Mouse (Mus musculus) liver, embryonic 14.5 days (tissue): ENCODE measurements around the gene Gstm7. TPM values are rescaled to one million over a fixed set of nuclear protein-coding genes. Genes with fewer than 3 reads are reported as not detected.
"Not testable (repeated sequence)": the region's sequence is repeated elsewhere in the genome, so short reads cannot be mapped to it uniquely, and the experiment has no call there.

Experiments
- ATAC-seq: fragments of 200-750 bp; cut with Nextera tagmentation; 2 replicates; pipeline ENCODE4 v1.8.0; 2017; ENCODE audit warnings: moderate number of reproducible peaks, mild to moderate bottlenecking, moderate library complexity; ENCODE audit not compliant: insufficient read depth
- DNase-seq, 3 experiments: peaks; one replicate each; pipeline ENCODE4 v3.0.0-alpha.2; 2012 to 2013; ENCODE audit warnings: low read depth in 3 of 3, low spot score in 3 of 3
- H3K27ac ChIP-seq: fragments of 300-500 bp; sonication (generic); 2 replicates; pipeline ENCODE4 v1.5.1; 2014; ENCODE audit warnings: moderate library complexity, mild to moderate bottlenecking, control low read depth, inconsistent platforms
- H3K27me3 ChIP-seq: fragments of 300-500 bp; sonication (generic); 2 replicates; pipeline ENCODE4 v1.6.1; 2014; ENCODE audit warnings: mild to moderate bottlenecking, low read length, moderate library complexity; ENCODE audit not compliant: control insufficient read depth, insufficient read depth
- H3K36me3 ChIP-seq: fragments of 300-500 bp; sonication (generic); replicated peaks from 2 replicates; pipeline ENCODE4 v1.6.1; 2014; ENCODE audit warnings: low read depth; ENCODE audit not compliant: control insufficient read depth, insufficient read depth
- H3K4me1 ChIP-seq, 2 experiments: fragments of 200-500 bp in 1 of 2; fragments of 300-500 bp in 1 of 2; sonication (generic) in 1 of 2; replicated peaks; 2 replicates each; pipeline ENCODE4 v1.6.1; 2012 to 2014; ENCODE audit warnings: antibody characterized with exemption in 1 of 2, inconsistent platforms in 1 of 2, low read length in 1 of 2; ENCODE audit not compliant: control insufficient read depth in 2 of 2, insufficient read depth in 2 of 2
- H3K4me2 ChIP-seq: fragments of 300-500 bp; sonication (generic); 2 replicates; pipeline ENCODE4 v1.6.1; 2014; ENCODE audit warnings: low read depth, mild to moderate bottlenecking, control low read depth, moderate library complexity
- H3K4me3 ChIP-seq, 2 experiments: fragments of 200-500 bp in 1 of 2; fragments of 300-500 bp in 1 of 2; sonication (generic) in 1 of 2; 2 replicates each; pipeline ENCODE4 v1.5.1; 2012 to 2014; ENCODE audit warnings: low read depth in 2 of 2, low read length in 2 of 2, mild to moderate bottlenecking in 2 of 2, control low read depth in 1 of 2, inconsistent platforms in 1 of 2, moderate library complexity in 1 of 2; ENCODE audit not compliant: insufficient read depth in 1 of 2
- H3K9ac ChIP-seq: fragments of 300-500 bp; sonication (generic); replicated peaks from 2 replicates; pipeline ENCODE4 v1.6.1; 2014; ENCODE audit warnings: mild to moderate bottlenecking, control low read depth, moderate library complexity
- H3K9me3 ChIP-seq: fragments of 300-500 bp; sonication (generic); 2 replicates; pipeline ENCODE4 v1.6.1; 2016; ENCODE audit warnings: low read length, mixed read lengths; ENCODE audit not compliant: control insufficient read depth
- CTCF ChIP-seq: IDR thresholded peaks from 2 replicates; pipeline ENCODE4 v1.5.1; 2016; ENCODE audit warnings: antibody characterized with exemption, low read depth, control low read depth
- EP300 ChIP-seq: IDR thresholded peaks from 2 replicates; pipeline ENCODE4 v1.6.1; 2016; ENCODE audit warnings: antibody characterized with exemption, low read depth
- WGBS: fragments of 180-500 bp; shearing (Covaris S2); extraction: QIAGEN DNeasy Blood & Tissue Kit; methylation state at CpG from one replicate; pipeline ENCODE4 v1.1.7; 2014; ENCODE audit not compliant: insufficient replicate concordance; 5-methylcytosine and 5-hydroxymethylcytosine counted together
- polyA plus RNA-seq, 2 experiments: library from polyadenylated mRNA; depleted of rRNA in 1 of 2; stranded (reverse) in 1 of 2; unstranded in 1 of 2; fragments of >200 nt; fragmentation: Nextera tagmentation in 1 of 2; extraction: Ambion mirVana in 1 of 2; gene quantifications; 2 replicates each; pipeline versions ENCODE4 v1.2.1 to v1.2.3; 2012 to 2014

Gstm7 gene
- 13.7 and 15.3 TPM in 2 replicates for polyA plus RNA-seq (2012; rRNA removed)
- polyA plus RNA-seq (2014; fragmentation: Nextera tagmentation; extraction: Ambion mirVana), result 16.1 and 18.6 TPM in 2 replicates

GRCm38 (mm10) chr3:107931670-107932069, at the start of gene Gstm7:
Gstm7 (minus strand) TSS chr3:107931817.
- Histone ChIP-seq H3K27ac (no peak within 1 kb of the TSS), H3K9ac (no peak within 1 kb of the TSS)
- WGBS, result 6% methylated on average over 10 of the region's 10 CpGs

GRCm38 (mm10) chr3:107981261-107981660, 49.6 kb upstream of the Gstm7 start:
- DNase-seq (no peak), ATAC-seq (no peak)
- Histone ChIP-seq H3K27me3 (no peaks in the 10 kb centered on the region), H3K4me1 (peaks cover 0 to 6% of the 10 kb centered on the region in 2 experiments; a peak in 2 of 4 replicates), H3K4me2 (no peak overlapping the region), H3K27ac (no peak overlapping the region), H3K36me3 (no peaks in the 10 kb centered on the region), H3K4me3 (no peak overlapping the region), H3K9me3 (no peaks in the 10 kb centered on the region), H3K9ac (no peak overlapping the region)
- 66% methylated on average over 3 of the region's 3 CpGs for WGBS
- TF ChIP-seq CTCF (no peak), EP300 (no peak)

More at GRCm38 (mm10) chr3:107931670-107932069, at the start of gene Gstm7:
- H3K4me2 ChIP-seq, result peak within 1 kb of the TSS; percentile 58
- no peaks in the 10 kb centered on the region for H3K36me3 ChIP-seq
- peak within 1 kb of the TSS; percentile 6 to 44; a peak in 3 of 4 replicates for H3K4me3 ChIP-seq
- no peak for TF ChIP-seq EP300
- TF ChIP-seq CTCF, result peak; percentile 35
- DNase-seq, result peak; percentile 67 to 70 (median 68)
- H3K27me3 ChIP-seq, result no peaks in the 10 kb centered on the region
- peak; percentile 85 for ATAC-seq
- 0 out of 4 replicates have a peak, but pooled peaks cover 0 to 3% of the 10 kb centered on the region in 2 experiments for H3K4me1 ChIP-seq
- no peaks in the 10 kb centered on the region for H3K9me3 ChIP-seq

- Histone ChIP-seq H3K4me3 (no peak overlapping the region), H3K9ac (no peak overlapping the region), H3K36me3 (no peaks in the 10 kb centered on the region), H3K27me3 (no peaks in the 10 kb centered on the region), H3K4me2 (no peak overlapping the region), H3K4me1 (peaks cover 0 to 9% of the 10 kb centered on the region in 2 experiments; a peak in 2 of 4 replicates), H3K27ac (no peak overlapping the region), H3K9me3 (no peaks in the 10 kb centered on the region)
- WGBS, result 41% methylated on average over 3 of the region's 3 CpGs
- no peak for ATAC-seq
- no peak for DNase-seq
- TF ChIP-seq CTCF (no peak), EP300 (no peak)
Observed at GRCm38 (mm10) chr3:107977691-107978090, 46.1 kb upstream of the Gstm7 start.

- peaks cover 0 to 16% of the 10 kb centered on the region in 2 experiments; a peak in 2 of 4 replicates for H3K4me1 ChIP-seq
- DNase-seq (no peak), ATAC-seq (no peak)
- no peak overlapping the region for H3K27ac ChIP-seq
- 75% methylated on average over 1 of the region's 1 CpGs for WGBS
- no peak overlapping the region for H3K4me2 ChIP-seq
- no peak overlapping the region for H3K4me3 ChIP-seq
- H3K9ac ChIP-seq, result no peak overlapping the region
- no peak for TF ChIP-seq EP300
- no peaks in the 10 kb centered on the region for H3K9me3 ChIP-seq
- no peaks in the 10 kb centered on the region for H3K36me3 ChIP-seq
- H3K27me3 ChIP-seq, result no peaks in the 10 kb centered on the region
Observed at GRCm38 (mm10) chr3:107974237-107974636, 42.6 kb upstream of the Gstm7 start.

- ATAC-seq, result no peak
- no peak overlapping the region for H3K4me3 ChIP-seq
- TF ChIP-seq EP300 (no peak), CTCF (no peak)
- DNase-seq, result no peak
- H3K4me1 ChIP-seq, result peaks cover 0 to 11% of the 10 kb centered on the region in 2 experiments; a peak in 2 of 4 replicates
- no peak overlapping the region for H3K27ac ChIP-seq
- no peaks in the 10 kb centered on the region for H3K9me3 ChIP-seq
- no peaks in the 10 kb centered on the region for H3K36me3 ChIP-seq
- no peak overlapping the region for H3K4me2 ChIP-seq
- no peak overlapping the region for H3K9ac ChIP-seq
- H3K27me3 ChIP-seq, result no peaks in the 10 kb centered on the region
- 60% methylated on average over 3 of the region's 3 CpGs for WGBS
Observed at GRCm38 (mm10) chr3:107972070-107972469, 40.5 kb upstream of the Gstm7 start.

- ATAC-seq, H3K36me3 ChIP-seq, H3K4me3 ChIP-seq, H3K27ac ChIP-seq, DNase-seq, H3K4me2 ChIP-seq, H3K9ac ChIP-seq, H3K9me3 ChIP-seq, H3K27me3 ChIP-seq: not testable (repeated sequence)
- peaks cover 0 to 11% of the 10 kb centered on the region in 2 experiments; a peak in 2 of 4 replicates for H3K4me1 ChIP-seq
- 41% methylated on average over 3 of the region's 3 CpGs for WGBS
Observed at GRCm38 (mm10) chr3:107971101-107971500, 39.5 kb upstream of the Gstm7 start.
